Mouse (Mus musculus) kidney, adult 2 months (tissue): ENCODE measurements at regions not wholly inside any gene's neighbourhood (a gene's known extent, or its start where the extent isn't known, plus 50 kb on each side); places are given as distances from the start of the nearest gene placed in this dataset.

ENCODE experiments used
- DNase-seq: peaks from one replicate; pipeline ENCODE4 v3.0.0; 2021
- H3K27ac ChIP-seq: fragments of 200-500 bp; 2 replicates; pipeline ENCODE4 v1.5.1; 2012; ENCODE audit warnings: low read depth, low read length, control low read depth, inconsistent platforms; ENCODE audit not compliant: insufficient read depth
- H3K27me3 ChIP-seq: fragments of 200-500 bp; replicated peaks from 2 replicates; pipeline ENCODE4 v1.6.1; 2012; ENCODE audit warnings: mild to moderate bottlenecking, moderate library complexity, low read length, inconsistent platforms; ENCODE audit not compliant: control insufficient read depth, insufficient read depth
- H3K36me3 ChIP-seq: fragments of 200-500 bp; 2 replicates; pipeline ENCODE4 v1.6.1; 2012; ENCODE audit warnings: mild to moderate bottlenecking, moderate library complexity, low read length, inconsistent platforms; ENCODE audit not compliant: control insufficient read depth, insufficient read depth
- H3K4me1 ChIP-seq: fragments of 200-500 bp; 2 replicates; pipeline ENCODE4 v1.6.1; 2011; ENCODE audit warnings: low read length; ENCODE audit not compliant: control insufficient read depth, insufficient read depth
- H3K4me3 ChIP-seq: fragments of 200-500 bp; 2 replicates; pipeline ENCODE4 v1.5.1; 2011; ENCODE audit warnings: mild to moderate bottlenecking, low read depth, low read length, control low read depth; ENCODE audit not compliant: insufficient read depth
- CTCF ChIP-seq: fragments of 200-500 bp; conservative IDR thresholded peaks from 2 replicates; pipeline ENCODE4 v1.5.1; 2011; ENCODE audit warnings: low read depth, mild to moderate bottlenecking, control low read depth, low read length, moderate library complexity, mixed read lengths; ENCODE audit not compliant: insufficient read depth, insufficient read length
- POLR2A ChIP-seq: fragments of 200-500 bp; IDR thresholded peaks from one replicate; pipeline ENCODE4 v1.6.1; 2011; ENCODE audit warnings: low read depth, low read length, control low read depth
- WGBS: fragments of 180-500 bp; shearing (Covaris S2); methylation state at CpG from one replicate; pipeline ENCODE4 v1.1.7; 2018; 5-methylcytosine and 5-hydroxymethylcytosine counted together

DNA sequence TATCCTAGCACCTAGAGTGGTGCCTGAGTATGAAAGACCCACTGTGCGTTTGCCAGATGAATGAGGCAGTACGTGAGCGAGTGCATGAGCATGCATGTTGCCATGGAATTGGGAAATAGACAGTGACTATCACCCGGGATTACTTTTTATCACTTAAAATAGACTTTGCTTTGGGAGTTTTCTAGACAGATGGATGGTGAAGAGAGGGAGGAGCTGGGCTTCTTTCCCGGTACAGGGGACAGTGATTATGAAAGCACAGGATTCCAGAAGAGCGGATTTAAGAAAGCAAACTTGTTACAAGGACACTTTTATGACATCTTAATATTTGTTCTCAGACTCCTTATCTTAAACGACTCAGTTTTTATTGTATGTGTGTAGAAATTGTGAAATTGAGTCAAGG, 86.9 kb upstream of the Plpp4 start:
- no peaks in the 10 kb centered on the region for H3K4me1 ChIP-seq
- H3K27me3 ChIP-seq = no peaks in the 10 kb centered on the region
- no peaks in the 10 kb centered on the region for H3K36me3 ChIP-seq
- no peak overlapping the region for H3K4me3 ChIP-seq
- 85% methylated on average over 7 of the region's 7 CpGs for WGBS
- H3K27ac ChIP-seq = no peak overlapping the region
- TF ChIP-seq POLR2A (no peak), CTCF (no peak)
- DNase-seq = no peak

DNA sequence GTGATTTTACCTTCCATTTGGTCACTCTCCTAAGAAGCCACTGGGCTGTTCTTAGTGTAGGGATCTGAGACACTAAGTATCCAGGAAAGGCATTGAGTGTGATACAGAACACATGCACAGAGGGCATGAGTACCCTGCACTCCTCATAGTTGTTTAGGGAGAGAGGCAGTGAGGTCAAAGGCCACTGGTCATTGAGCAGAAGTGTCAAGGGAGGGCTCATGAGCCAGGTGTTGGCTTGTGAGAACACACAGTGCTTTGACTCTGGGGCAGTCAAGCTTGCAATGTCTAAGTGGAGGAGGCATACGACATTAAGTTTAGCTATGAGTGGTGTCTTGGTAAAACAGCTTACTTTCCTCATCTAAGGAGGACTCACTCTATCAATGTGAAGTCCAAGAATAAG, 65.9 kb upstream of the Plpp4 start:
- 36% methylated on average over 1 of the region's 1 CpGs for WGBS
- no peak overlapping the region for H3K27ac ChIP-seq
- TF ChIP-seq POLR2A (no peak), CTCF (no peak)
- H3K27me3 ChIP-seq = no peaks in the 10 kb centered on the region; the same call in 1 of the 2 replicates
- H3K4me1 ChIP-seq = no peaks in the 10 kb centered on the region
- no peak overlapping the region for H3K4me3 ChIP-seq
- DNase-seq = peak; percentile 0
- H3K36me3 ChIP-seq = no peaks in the 10 kb centered on the region

DNA sequence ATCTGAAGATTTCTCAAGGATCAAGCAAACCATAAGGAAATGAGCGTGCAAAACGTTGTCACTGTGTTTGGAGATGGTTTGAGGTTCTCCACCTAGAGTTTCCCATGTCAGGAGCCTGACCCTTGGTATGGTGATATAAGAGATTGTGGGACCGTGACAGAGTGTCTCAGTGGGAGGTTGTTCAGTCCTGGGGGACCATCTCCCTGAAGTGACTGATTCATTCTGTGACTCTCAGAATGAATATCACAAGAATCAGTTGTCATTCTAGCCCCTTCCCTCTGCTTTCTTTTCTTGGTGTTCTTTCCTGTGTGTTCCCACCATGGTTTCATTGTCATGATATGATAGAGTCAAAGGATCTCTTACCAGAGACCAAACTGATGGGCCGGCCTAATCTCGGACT, 49.8 kb upstream of the Plpp4 start:
- no peak for DNase-seq
- WGBS = 76% methylated on average over 5 of the region's 5 CpGs
- Histone ChIP-seq H3K4me3 (no peak overlapping the region), H3K36me3 (no peaks in the 10 kb centered on the region), H3K27ac (no peak overlapping the region), H3K27me3 (no peaks in the 10 kb centered on the region), H3K4me1 (no peaks in the 10 kb centered on the region)
- TF ChIP-seq POLR2A (no peak), CTCF (no peak)
